Mouse (Mus musculus) E14TG2a.4 (cell line): ENCODE data around the gene Banp.

Experiments
- CTCF ChIP-seq: conservative IDR thresholded peaks from 2 replicates; pipeline ENCODE4 v1.5.1; 2014; ENCODE audit warnings: low read length
- NANOG ChIP-seq: IDR thresholded peaks from 2 replicates; pipeline ENCODE4 v1.6.1; 2014; ENCODE audit warnings: borderline replicate concordance, low read length, mixed read lengths
- POU5F1 ChIP-seq: IDR thresholded peaks from 2 replicates; pipeline ENCODE4 v1.6.1; 2014; ENCODE audit warnings: low read length, borderline replicate concordance

DNA sequence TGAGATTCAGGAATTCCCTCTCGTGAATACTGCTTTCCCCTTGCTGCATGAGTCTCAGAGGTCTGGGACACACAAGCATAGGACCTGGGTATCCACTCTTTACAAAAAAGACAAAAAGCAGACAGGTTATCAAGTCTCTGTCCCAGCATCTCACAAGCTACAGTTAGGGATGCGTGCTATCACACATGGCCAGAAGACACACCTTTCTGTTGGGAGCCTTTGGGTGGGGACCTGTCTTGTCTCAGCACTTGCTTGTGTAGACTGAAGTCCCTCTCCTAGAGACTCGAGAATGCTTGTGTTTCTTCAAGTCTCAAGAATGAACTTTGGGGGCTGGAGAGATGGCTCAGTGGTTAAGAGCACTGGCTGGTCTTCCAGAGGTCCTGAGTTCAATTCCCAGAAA lies 36.7 kb upstream of the Banp start:
- TF ChIP-seq CTCF (no peak), POU5F1 (no peak), NANOG (no peak)
